Mouse (Mus musculus): ENCODE results near the gene Ttpal.
"Not testable (repeated sequence)": the region's sequence is repeated elsewhere in the genome, so short reads cannot be mapped to it uniquely, and the experiment has no call there.

Ttpal gene

DNA sequence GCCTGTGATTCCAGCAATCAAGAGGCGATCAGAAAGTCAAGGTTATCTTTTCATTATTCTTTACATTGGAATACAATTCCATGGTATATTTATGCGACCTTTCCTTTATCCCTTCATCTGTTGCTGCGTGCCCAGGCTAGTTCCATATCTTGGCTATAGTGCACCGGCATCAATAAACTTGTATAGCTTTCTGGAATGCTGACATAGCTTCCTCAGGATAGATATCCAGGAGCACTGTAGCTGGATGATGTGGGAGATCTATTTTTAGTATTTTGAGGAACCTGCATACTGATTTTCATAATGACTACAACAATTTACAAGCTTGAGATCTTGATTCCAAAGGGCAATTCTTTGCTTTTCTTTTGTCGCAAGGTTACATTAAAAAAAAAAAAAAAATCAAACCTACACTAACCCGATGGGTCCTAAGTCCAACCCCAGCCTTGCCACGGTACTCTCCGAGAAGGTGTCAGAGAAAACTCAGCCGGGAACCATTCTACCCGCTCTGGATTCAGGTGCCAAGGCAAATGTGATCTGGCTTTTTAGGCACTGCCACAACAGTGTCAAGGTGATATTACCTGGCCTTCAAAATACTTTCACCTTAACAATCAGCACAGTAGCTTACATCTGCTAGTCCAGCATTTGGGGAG, 8.4 kb upstream of the Ttpal start:
- no peak for DNase-seq

DNA sequence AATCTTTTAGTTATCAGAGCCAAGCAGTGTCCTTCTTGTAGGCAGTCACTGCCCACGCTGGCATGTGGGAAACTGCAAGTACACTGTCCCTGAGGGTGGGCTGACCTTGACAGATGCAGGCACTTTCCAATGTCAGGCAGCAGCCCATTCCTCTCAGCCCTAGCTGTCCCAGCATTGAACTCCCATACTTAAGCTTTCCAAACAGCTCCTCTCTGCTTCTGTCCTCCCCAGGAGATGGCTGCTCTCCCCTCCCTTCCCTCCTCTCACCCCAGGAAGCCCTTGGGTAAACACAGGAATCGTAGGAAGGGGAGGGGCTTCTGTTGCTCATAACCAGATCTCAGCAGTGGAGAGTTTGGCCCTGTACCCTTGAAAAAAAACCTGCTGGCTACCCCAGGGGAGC, 7.0 kb upstream of the Ttpal start:
- DNase-seq = no peak

DNA sequence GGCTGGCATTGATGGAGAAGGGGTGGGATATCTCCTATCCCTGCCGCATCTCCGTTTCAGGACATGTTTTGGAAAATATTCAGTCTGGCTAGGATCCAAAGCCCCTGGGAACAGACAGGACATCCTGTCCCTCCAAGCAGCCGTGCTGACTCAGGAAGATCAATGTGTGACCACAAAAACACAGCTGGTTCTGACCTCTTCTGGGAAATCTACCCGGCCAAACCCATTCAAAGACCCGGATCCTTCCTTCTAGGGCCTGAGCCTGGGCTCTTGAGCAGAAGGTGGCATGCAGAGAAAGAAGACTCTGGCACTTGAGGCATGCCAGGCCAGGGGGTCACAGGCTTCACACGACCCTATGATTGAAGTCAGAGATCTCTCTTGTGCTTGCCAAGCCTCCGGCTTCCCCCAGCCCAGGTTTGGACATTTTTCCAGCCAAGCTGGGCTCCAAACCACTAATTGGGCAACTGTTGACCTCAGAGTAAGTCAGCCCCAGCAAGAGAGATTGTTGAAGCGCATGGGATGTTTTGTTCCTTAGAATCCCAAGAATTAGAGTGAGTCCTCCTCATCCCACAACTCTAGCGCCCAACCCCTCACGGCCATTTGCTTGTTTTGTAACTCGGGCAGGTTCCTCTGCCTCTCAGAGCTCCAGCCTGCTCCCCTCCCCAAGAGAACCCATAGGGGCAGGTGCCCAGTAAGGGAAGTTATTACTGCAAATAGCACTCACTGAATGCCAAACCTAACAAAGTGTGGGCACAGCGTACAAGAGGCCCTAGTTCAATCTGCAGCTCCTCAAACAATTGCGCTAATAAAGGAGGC, 5.8 kb upstream of the Ttpal start:
- DNase-seq = no peak

DNA sequence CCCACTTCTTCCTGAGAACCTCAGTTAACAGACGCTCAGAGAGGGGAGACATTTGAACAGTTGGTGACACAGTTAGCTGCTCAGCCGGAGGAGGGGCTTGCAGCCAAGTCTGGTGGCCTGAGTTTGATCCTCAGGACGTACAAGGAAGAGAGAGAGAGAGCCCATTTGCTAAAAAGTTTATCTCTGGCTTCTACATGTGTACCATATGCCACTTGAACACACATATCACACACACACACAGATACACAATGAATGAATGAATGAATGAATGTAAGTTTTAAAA, 5.3 kb upstream of the Ttpal start:
- DNase-seq = no peak

DNA sequence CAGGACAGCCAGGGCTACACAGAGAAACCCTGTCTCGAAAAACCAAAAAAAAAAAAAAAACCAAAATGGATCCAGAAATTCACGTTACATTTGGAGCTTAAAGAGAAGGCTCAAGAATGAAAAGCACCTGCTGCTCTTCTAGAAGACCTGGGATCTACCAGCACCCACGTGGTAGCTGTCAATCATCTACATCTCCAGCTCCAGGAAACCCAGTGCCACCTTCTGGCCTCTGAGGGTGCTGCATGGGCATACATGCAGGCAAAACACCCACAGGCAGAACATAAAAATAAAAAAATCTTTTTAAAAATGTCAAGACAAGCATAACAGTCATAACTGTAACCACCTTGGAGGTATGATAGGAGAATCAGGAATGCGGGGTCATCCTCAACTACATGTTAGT, 4.5 kb upstream of the Ttpal start:
- DNase-seq = no peak

DNA sequence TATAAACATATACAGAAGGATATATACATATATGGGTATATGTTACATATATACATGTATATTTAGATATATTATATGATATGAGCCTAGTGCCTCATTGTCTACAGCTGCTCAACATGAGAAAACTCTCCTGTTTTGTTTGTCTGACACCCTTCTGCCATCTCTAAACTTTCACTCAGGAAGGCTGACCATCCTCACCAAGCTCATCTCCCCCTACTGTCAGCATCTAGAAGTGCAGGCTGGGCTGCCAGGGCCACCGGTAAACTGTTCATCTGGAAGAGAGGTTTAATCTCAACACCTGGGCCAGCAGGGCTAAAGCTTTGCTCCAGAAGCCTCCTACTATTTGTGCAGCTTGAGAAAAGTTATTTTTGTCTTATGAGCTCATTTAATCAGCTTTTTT, 2.9 kb upstream of the Ttpal start:
- peak; percentile 53 for DNase-seq

DNA sequence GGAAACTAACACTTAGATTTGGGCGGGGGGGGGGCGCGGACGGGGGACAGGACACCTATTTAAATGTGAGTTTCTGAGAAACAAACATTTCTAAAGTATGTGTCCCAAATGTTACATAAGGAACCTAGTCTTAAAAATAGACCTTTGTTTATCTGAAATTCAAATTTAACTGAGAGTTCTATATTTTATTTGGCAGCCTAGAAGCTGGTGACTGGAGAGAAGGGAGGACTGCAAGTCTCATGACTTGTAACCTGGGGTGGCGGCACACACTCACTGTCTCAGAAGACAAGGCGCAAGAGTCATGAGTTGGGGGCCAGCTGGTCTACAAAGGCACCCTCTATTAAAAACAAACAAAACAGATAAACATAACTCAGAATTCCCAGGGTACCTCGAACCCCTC, 1.0 kb upstream of the Ttpal start:
- no peak for DNase-seq

DNA sequence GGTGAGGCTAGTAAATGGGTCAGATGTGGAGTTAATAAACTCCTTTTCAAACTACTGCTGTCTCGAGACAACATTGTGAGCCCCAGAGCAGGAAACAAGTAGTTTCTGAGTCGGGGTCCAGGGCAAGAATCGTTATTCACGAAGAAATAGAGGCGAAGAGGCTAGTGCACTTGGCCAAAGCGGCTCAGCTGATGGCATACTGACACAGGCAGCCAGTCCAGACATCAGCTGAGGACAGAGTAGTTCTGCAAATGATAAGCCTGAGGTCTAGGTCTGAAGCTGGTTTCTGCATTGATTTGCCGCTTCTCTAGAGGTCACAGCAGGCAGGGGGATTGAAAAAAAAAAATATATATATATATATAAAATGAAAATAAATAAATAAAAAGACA, 408 bp upstream of the Ttpal start:
- DNase-seq = no peak

DNA sequence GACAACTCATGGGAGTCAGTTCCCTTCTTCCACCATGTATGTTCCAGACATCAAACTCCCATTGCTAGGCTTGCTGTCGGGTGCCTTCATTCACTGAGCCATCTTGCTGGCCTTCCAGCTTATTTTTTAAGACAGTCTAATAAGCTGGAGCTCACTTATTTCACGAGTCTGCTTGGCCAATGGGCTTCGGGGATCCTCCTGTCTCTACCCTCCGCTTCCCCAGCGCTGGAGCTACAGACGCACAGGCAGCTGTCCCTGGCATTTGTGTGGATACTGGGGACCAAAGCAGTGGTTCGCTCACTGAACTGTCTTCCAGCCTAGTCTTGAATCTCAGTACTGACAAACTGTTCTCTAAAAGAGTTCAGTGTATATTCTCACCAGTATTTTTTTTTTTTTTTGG, 4.0 kb downstream of the Ttpal start:
- no peak for DNase-seq

DNA sequence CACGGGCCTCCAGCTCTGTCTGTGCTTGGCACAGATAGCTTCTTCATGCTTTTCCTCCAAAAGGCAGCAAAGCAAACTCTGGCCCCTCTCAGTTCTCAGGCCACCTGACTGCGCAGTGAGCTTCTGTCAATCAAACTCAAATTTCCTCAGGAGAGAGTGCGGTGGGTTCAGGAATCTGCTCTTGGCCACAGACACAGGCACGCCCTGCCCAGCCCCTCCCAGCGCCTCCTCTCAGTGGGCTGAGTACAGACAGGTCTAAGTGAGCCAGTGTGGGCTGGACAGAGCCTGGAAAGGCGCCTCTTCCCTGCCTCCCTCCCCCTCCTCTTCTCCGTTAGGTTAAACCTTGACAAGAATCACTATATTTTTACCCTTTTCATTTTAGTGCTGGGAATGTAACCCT, 5.9 kb downstream of the Ttpal start:
- no peak for DNase-seq

DNA sequence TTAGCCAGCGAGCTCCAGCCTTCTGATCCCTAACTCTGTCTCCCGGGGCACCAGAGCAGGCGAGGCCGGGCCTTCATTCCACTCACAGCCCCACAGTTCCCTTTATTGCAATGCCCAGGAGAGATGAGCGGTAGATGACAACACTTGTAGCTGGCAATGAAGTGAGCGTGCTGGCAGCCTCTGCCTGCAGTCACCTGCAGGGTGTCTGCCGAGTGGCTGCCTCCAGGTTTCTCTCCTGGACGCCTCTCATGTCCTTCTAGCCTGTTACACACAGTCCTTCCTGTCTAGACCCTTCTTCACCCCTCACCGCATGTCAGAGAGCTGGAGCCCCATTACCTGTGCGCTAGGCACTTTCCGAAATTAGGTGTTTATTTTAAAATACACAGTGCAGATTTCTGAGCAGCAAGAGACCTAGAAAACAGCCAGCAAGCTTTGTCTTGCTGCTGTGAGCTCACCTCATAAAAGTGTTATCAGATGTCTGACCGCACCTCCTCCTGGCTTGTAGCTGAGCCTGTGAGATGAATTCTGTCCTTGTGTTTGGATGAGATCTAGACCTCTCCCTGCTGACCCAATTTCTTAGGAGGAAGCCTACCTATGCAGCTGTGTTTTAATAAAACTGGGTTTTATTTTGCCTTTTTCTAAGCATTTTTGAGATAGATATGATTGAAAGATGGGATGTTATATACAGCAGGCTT, 7.3 kb downstream of the Ttpal start:
- peak; percentile 58 for DNase-seq

DNA sequence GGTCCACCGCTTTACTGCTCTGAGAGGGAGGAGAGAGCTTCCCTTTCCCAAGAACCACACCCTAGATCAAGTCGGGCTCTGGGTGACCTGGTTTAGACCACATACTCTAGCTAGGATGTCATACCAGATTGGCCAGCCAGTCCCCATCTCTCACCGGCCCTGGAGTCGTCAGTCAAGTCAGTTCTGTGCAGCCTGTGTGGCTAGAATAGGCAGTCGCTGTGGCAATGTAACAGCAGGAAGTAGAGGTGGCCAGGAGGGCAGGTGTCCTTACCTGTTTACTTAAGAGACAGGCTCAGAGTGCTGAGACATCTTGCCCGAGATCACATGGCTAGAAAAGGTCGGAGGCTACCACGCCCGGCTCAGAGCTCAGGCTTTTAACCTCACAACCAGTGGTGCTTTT, 9.1 kb downstream of the Ttpal start:
- no peak for DNase-seq

DNA sequence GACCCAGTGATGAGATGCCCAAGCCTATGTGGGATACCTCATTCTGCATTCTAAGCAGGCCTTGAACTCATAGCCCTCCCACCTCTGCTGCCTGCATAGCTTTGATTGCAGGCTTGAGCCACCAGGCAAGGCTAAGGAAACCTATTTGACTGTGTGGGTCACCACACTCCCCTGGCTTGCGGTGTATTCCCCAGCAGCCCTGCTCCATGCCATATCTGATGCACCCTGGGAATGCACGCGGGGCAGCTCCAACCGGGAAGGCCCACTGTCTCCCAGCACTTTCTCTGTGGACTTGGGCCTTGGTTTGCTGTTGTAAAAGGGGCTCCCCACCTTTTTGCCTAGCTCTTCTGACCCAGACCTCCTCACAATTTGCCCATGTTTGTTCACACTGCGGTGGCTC, 11.1 kb downstream of the Ttpal start:
- DNase-seq = no peak

DNA sequence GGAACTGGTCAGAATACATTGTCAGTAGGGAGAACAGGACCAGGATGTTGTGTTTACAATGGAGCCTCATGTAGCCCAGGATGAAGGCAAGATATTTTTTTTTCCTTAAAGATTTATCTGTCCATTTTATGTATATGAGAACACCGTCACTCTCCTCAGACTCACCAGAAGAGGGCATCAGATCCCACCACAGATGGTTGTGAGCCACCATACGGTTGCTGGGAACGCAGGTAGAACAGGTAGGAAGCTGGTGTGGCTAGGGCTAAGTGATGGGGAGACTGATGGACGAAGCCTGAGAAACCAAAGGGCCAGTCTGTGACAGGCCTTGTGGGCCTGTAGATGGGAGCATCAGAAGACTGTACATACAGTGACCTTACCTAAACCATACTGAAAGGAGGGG, 11.9 kb downstream of the Ttpal start:
- no peak for DNase-seq

DNA sequence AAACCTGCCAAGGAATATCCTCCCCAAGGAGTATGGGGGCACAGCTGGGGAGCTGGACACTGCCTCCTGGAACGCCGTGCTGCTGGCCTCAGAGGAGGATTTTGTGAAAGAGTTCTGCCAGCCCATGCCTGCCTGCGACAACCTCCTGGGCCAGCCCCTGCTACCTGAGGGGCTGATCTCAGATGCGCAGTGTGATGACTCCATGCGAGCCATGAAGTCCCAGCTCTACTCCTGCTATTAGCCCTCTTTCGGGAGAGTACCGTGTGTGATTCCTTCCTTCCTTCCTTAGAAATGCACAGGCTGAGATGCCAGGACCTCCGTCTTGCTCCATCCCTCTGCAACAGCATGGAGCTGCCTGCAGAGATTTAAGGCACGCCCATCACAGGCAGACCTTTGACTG, 13.3 kb downstream of the Ttpal start:
- DNase-seq = no peak

DNA sequence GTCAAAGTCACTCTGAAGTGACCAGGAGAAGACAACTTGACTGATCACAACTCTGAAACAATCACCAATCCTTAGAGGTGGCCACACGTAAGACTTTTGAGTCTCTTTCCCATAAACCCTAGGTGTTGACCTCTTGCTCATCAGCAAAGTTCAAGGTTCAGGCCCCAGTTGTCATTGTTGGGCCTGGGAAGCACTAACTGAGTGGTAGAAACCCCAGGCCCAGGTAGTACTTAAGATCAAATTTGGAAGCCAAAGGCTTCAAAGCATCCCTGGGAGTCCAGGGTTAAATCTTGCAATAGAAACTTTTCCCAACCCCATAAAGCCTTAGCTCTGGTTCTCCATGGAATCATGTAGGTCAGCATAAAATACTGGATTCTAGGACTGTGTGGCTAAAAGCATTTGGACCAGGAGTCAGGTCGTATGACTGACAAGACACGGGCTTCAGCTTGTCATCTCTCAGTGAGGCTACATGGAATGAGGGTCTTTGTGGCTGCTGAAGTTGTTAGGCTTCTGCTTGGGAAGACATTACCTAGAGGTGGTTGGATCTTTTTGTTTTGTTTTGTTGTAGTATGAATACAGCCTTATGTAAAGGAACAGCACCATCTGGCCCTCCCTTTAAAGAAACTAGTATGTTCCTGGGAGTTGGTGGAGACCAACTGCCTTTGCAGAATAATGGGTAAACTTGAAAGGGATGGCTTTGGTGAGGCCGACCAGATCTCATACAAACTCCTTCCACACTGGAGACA, 14.0 kb downstream of the Ttpal start:
- no peak for DNase-seq

DNA sequence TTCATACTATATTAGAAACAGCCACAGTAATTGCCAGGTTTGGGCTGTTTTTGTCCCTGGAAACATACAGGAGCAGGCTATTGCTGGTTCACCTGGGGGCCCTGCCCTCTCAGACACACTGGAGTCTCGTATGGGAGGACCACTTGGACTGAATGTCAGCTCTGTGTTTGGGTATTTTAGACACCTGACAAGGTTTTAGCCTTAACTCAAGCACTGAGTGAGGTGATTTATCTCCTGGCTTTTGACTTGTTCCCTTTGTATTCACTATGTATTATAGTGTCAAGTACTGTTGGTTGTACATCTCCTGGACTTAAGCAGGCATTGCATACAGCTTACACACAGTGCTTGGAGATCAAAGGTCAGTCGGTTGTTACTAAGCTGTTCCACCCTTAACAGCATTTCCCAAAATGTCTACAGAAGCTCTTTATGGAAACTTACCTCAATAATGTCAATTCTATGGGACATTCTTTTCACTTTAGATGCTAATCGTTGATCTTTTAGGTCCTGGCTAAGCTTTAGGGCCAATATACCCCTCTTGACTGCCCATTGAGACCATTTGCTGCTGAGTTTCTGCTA, 14.6 kb downstream of the Ttpal start:
- no peak for DNase-seq

DNA sequence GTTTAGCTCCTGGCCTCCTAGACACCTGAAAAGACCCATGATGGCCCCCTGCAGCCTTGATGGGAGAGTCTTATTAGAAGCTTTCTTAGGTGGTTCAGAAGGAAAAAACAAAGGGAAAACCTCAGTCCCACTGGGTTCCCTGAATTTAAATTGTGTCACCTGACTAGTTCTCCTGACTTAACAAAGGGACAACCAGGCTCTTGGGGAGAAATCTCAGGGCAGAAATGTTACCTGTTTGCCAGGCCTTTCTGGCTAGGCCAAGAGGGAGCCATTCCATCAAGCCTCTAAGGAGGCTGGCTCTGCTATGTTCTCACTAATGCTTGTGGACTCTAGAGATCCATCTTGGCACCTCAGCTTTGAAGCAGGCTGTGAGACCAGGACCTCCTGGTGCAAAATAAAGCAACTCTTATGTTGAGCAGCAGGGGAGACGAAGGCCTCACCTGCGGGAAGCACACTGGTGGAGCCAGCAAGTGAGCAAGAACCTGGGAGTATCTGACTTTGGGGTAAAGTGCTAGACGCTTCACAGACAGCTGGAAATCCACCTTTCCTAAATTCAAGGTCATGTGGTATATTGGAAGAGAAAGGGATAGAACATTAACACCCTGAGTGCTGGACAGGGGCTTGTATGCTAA, 15.2 kb downstream of the Ttpal start:
- no peak for DNase-seq

DNA sequence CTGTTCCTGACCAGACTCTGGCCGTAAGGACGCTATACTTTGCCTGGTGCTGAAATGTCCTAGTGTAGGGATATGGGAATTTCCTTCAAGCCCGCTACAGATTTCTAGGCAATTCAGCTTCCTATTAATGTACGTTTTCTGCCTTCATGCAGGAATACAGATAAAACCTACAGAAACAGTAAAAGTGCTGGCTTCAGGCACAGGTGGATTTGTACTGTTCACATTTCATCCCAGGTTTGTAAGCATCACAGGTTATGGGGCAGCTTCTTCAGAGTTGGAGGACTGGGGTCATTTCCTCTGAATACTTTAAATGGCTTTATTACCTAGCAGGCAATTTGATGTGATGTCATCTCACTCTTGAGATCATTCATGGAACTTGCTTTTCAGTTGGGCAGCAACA, 15.8 kb downstream of the Ttpal start:
- DNase-seq = no peak

DNA sequence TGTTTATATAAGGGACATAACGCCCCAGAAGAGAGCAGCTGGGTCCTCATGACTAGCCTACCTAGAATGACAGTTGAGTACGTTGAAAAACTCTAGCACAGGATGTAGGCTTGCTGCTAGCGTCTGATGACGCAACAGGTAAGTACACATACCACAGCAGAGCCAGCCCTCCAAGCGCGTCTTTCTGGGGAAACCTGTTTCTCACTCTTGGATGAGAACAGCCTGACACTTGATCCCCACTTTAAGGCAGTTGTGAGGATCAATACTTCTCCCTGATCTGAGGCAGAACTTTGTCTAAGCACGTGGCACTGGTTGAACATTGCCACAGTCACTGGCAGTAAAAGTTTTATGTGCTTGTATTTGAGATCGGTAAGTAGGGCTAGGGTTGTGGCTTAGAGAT, 18.3 kb downstream of the Ttpal start:
- DNase-seq = no peak

DNA sequence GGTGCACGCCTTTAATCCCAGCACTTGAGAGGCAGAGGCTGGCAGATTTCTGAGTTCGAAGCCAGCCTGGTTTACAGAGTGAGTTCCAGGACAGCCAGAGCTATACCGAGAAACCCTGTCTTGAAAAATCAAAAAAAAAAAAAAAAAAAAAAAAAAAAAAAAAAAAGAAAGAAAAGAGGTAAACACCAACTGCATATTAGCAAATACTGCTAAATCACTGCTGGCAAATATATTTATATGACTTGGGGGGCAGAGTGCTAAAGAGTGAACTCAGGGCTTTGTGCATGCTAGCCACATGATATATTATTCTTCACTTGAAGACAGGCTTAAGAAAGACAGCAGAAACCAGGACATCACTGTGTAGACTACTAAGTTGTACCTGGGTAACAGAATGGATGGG, 19.3 kb downstream of the Ttpal start:
- not testable (repeated sequence) for DNase-seq

DNA sequence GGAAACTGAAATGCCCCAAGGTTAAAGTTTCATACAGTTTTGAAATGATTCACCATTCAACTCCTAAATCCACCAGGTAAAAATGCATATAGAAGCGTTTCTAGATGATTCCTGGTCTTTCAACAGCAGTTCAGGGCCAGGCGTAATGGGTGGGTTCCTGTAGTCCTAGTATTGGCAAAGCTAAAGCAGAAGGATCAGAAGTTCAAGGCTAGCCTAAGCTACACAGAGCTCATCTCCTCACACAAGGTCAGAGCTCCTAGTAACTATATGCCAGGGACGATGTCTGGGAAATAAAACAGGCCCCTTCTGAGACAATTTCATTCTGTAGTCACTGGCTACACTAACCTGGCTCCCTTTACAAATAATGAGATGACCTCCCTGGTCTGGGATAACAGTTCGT, 29.1 kb downstream of the Ttpal start:
- no peak for DNase-seq

DNA sequence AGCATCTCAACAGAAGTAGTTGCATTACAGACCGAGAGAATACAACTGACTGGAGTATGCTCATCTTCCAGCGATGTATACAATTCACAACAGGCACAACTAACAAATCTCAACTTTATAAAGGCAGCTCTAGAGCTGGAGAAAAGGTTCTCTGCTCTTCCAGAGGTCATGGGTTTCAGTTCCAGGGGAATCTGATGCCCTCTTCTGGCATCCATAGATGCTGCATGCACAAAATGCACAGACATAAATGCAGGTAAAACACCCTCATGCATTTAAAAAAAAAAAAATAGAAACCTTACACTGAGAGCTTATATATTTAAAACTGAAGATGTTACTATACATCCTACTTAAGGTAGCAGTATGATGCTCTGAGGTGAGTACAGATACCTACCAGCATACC, 29.6 kb downstream of the Ttpal start:
- DNase-seq = no peak

Data from cerebellum, adult 9-11 months (tissue).